Mouse (Mus musculus): ENCODE data around the gene Herc1. TPM values are rescaled to one million over a fixed set of nuclear protein-coding genes. Genes with fewer than 3 reads are reported as not detected.

The Herc1 gene
- total and polyA plus RNA-seq, 2 experiments from 2014 or later, result 11.6 to 24.9 TPM

- Histone ChIP-seq H3K9me3 (replicated peaks; ENCODE audit: control insufficient read depth, low read length) (no peaks in the 10 kb centered on the region), H3K4me1 (ENCODE audit: control insufficient read depth, insufficient read depth) (no peaks in the 10 kb centered on the region), H3K4me2 (ENCODE audit: low read depth, low read length) (no peak overlapping the region), H3K27ac (ENCODE audit: low read depth) (no peak overlapping the region), H3K27me3 (ENCODE audit: control insufficient read depth, insufficient read depth, low read length) (no peaks in the 10 kb centered on the region), H3K9ac (replicated peaks; ENCODE audit: low read depth, low read length) (no peak overlapping the region), H3K4me3 (ENCODE audit: low read depth, low read length) (no peak overlapping the region), H3K36me3 (replicated peaks; ENCODE audit: control insufficient read depth, insufficient read depth, low read length) (peaks cover 74% of the 10 kb centered on the region)
- 80% methylated on average over 4 of the region's 4 CpGs for WGBS
- TF ChIP-seq CTCF (IDR thresholded peaks at IDR 0.05; ENCODE audit: low read depth), result no peak
- no peak for TF ChIP-seq EP300 (IDR thresholded peaks at IDR 0.05; ENCODE audit: low read depth)
- no peak for ATAC-seq (ENCODE audit: insufficient read depth, low read depth)
- no peak for DNase-seq (ENCODE audit: low spot score)
These were observed 192.5 kb downstream of the Herc1 start for GRCm38 (mm10) chr9:66542785-66543184.

Other genes with a start within 250 kb of the Herc1 start
- 38.0 and 63.4 TPM in 2 replicates for gene Snx1, start 223.9 kb upstream of the Herc1 start, total RNA-seq (2014; rRNA removed; ENCODE audit: low replicate concordance)
- gene Snx1, start 223.9 kb upstream of the Herc1 start, polyA plus RNA-seq (2015; fragmentation: Nextera tagmentation; extraction: Ambion mirVana), result 44.6 and 47.3 TPM in 2 replicates
- 74.2 and 81.6 TPM in 2 replicates for gene Ciao2a, start 223.8 kb upstream of the Herc1 start, total RNA-seq (2014; rRNA removed; ENCODE audit: low replicate concordance)
- gene Ciao2a, start 223.8 kb upstream of the Herc1 start, polyA plus RNA-seq (2015; fragmentation: Nextera tagmentation; extraction: Ambion mirVana), result 154 and 162 TPM in 2 replicates
- gene Dapk2, start 192.2 kb upstream of the Herc1 start, total RNA-seq (2014; rRNA removed; ENCODE audit: low replicate concordance), result 2.3 and 3.9 TPM in 2 replicates
- gene Dapk2, start 192.2 kb upstream of the Herc1 start, polyA plus RNA-seq (2015; fragmentation: Nextera tagmentation; extraction: Ambion mirVana), result 4.7 and 7.1 TPM in 2 replicates
- 121 and 128 TPM in 2 replicates for gene Fbxl22, start 164.1 kb downstream of the Herc1 start, total RNA-seq (2014; rRNA removed; ENCODE audit: low replicate concordance)
- 143 and 185 TPM in 2 replicates for gene Fbxl22, start 164.1 kb downstream of the Herc1 start, polyA plus RNA-seq (2015; fragmentation: Nextera tagmentation; extraction: Ambion mirVana)
- gene Usp3, start 242.7 kb downstream of the Herc1 start, total RNA-seq (2014; rRNA removed; ENCODE audit: low replicate concordance), result 53.4 and 275 TPM in 2 replicates
- gene Usp3, start 242.7 kb downstream of the Herc1 start, polyA plus RNA-seq (2015; fragmentation: Nextera tagmentation; extraction: Ambion mirVana), result 31.8 and 39.4 TPM in 2 replicates

Data from heart, postnatal 0 days (tissue).